Mouse (Mus musculus) adrenal gland, adult (tissue): ENCODE data around the gene Nudc.

Source experiments
- DNase-seq, 2 experiments: peaks; one replicate each; pipeline ENCODE4 v3.0.0; 2022 to 2023; ENCODE audit warnings: low spot score in 1 of 2; ENCODE audit not compliant: inconsistent age in 2 of 2

Nudc gene

GRCm38 (mm10) chr4:133545272-133546231 lies at the start of gene Nudc:
Nudc (minus strand) TSS chr4:133545996.
- peak; percentile 97 to 98 for DNase-seq

GRCm38 (mm10) chr4:133595538-133595937 lies 49.7 kb upstream of the Nudc start:
- DNase-seq, result no peak

- DNase-seq, result peak; percentile 59 to 91
These were observed 46.8 kb upstream of the Nudc start for GRCm38 (mm10) chr4:133592570-133592969.

GRCm38 (mm10) chr4:133584059-133584951 lies 38.5 kb upstream of the Nudc start, which contains the start of gene Gpn2:
Gpn2 (plus strand) TSS chr4:133584362.
- peak; percentile 85 to 93 for DNase-seq

- DNase-seq, result no peak
These were observed 37.9 kb upstream of the Nudc start for GRCm38 (mm10) chr4:133583690-133584058.

- DNase-seq, result no peak
These were observed 32.2 kb upstream of the Nudc start for GRCm38 (mm10) chr4:133577983-133578382.

- no peak for DNase-seq
These were observed 29.0 kb upstream of the Nudc start for GRCm38 (mm10) chr4:133574843-133575202.

GRCm38 (mm10) chr4:133574070-133574842 lies 28.5 kb upstream of the Nudc start, which contains the start of gene Gpatch3:
Gpatch3 (plus strand) TSS chr4:133574745.
- peak; percentile 93 to 97 for DNase-seq

GRCm38 (mm10) chr4:133570066-133570466 lies 24.3 kb upstream of the Nudc start:
- peak; percentile 79 to 90 for DNase-seq

GRCm38 (mm10) chr4:133569291-133570065 lies 23.7 kb upstream of the Nudc start:
- DNase-seq, result peak in 1 of 2 experiments; percentile 69

- no peak for DNase-seq
These were observed 21.5 kb upstream of the Nudc start for GRCm38 (mm10) chr4:133567251-133567650.

GRCm38 (mm10) chr4:133563123-133563571 lies 17.4 kb upstream of the Nudc start:
- peak; percentile 95 to 96 for DNase-seq

GRCm38 (mm10) chr4:133561622-133562021 lies 15.8 kb upstream of the Nudc start:
- no peak for DNase-seq

- peak in 1 of 2 experiments; percentile 59 for DNase-seq
These were observed 14.1 kb upstream of the Nudc start for GRCm38 (mm10) chr4:133559846-133560245.

GRCm38 (mm10) chr4:133557041-133557717 lies 11.4 kb upstream of the Nudc start:
- DNase-seq, result peak in 1 of 2 experiments; percentile 53

- peak; percentile 62 to 83 for DNase-seq
These were observed 7.9 kb upstream of the Nudc start for GRCm38 (mm10) chr4:133553448-133554330.

GRCm38 (mm10) chr4:133552768-133553447 lies 7.1 kb upstream of the Nudc start, which contains the start of gene Nr0b2:
Nr0b2 (plus strand) TSS chr4:133553376.
- peak; percentile 88 to 95 for DNase-seq
